Mouse (Mus musculus): Measurements from ENCODE around the gene Jade1. TPM values are rescaled to one million over a fixed set of nuclear protein-coding genes. Genes with fewer than 3 reads are reported as not detected.

Jade1 gene
- total and polyA plus RNA-seq, 2 experiments from 2014 or later = 13.9 to 16.8 TPM

DNA sequence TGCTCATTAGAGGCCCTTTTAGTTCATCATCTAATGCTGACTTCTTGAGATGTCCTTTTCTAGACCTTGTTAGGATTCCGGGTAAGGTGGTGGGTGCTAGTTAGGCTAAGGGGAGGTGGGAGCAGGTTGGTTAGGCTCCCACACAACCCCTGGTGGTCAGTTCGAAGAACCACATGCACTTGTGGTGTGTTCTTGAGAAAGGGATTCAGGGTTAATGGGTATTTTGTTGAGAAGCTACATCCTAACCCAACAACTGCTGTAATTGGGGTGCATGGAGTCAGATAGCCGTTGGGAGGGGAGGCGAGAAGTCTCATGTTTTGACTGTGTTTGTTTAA is 50.8 kb downstream of the Jade1 start:
- 90% methylated on average over 4 of the region's 4 CpGs for WGBS
- H3K9me3 ChIP-seq (replicated peaks; ENCODE audit: control insufficient read depth, low read length) = no peaks in the 10 kb centered on the region
- H3K4me3 ChIP-seq (ENCODE audit: low read depth, low read length) = no peak overlapping the region
- DNase-seq (ENCODE audit: low spot score) (no peak), ATAC-seq (ENCODE audit: insufficient read depth, low read depth) (no peak)
- H3K9ac ChIP-seq (replicated peaks; ENCODE audit: low read depth, low read length) = no peak overlapping the region
- H3K4me2 ChIP-seq (ENCODE audit: low read depth, low read length) = no peak overlapping the region
- no peaks in the 10 kb centered on the region for H3K27me3 ChIP-seq (ENCODE audit: control insufficient read depth, insufficient read depth, low read length)
- H3K4me1 ChIP-seq (ENCODE audit: control insufficient read depth, insufficient read depth) = peaks cover 23% of the 10 kb centered on the region; the same call in 1 of the 2 replicates
- H3K36me3 ChIP-seq (replicated peaks; ENCODE audit: control insufficient read depth, insufficient read depth, low read length) = peaks cover 50% of the 10 kb centered on the region
- H3K27ac ChIP-seq (ENCODE audit: low read depth) = no peak overlapping the region
- TF ChIP-seq EP300 (IDR thresholded peaks at IDR 0.05; ENCODE audit: low read depth) = no peak
- TF ChIP-seq CTCF (IDR thresholded peaks at IDR 0.05; ENCODE audit: low read depth) = peak; percentile 18; the same call in 1 of the 2 replicates

DNA sequence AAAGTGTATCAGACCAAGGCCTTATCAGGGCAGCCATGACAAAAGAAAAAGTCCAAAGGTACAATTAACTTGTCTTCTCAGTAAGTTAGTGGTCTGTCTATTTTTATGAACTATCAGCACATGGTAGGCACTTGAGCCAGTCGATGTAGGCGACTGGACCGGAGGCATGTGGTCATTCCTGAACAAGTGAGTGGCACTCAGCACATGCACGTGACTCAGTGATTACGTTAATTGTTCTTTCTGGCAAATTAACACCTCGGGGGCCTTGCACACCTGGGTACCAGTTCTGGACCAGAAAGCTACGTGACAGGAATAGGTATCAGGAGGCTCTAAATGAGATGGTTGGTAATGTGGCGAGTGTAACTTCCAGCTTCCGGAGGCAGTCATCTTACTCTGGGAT is 51.5 kb downstream of the Jade1 start:
- Histone ChIP-seq H3K9ac (replicated peaks; ENCODE audit: low read depth, low read length) (no peak overlapping the region), H3K27me3 (ENCODE audit: control insufficient read depth, insufficient read depth, low read length) (no peaks in the 10 kb centered on the region), H3K4me3 (ENCODE audit: low read depth, low read length) (no peak overlapping the region), H3K4me2 (ENCODE audit: low read depth, low read length) (no peak overlapping the region), H3K27ac (ENCODE audit: low read depth) (no peak overlapping the region), H3K9me3 (replicated peaks; ENCODE audit: control insufficient read depth, low read length) (no peaks in the 10 kb centered on the region), H3K36me3 (replicated peaks; ENCODE audit: control insufficient read depth, insufficient read depth, low read length) (peaks cover 52% of the 10 kb centered on the region), H3K4me1 (ENCODE audit: control insufficient read depth, insufficient read depth) (peaks cover 23% of the 10 kb centered on the region; the same call in 1 of the 2 replicates)
- ATAC-seq (ENCODE audit: insufficient read depth, low read depth) (0 out of 2 replicates have a peak, but pooled peaks have one; percentile 22), DNase-seq (ENCODE audit: low spot score) (no peak)
- TF ChIP-seq CTCF (IDR thresholded peaks at IDR 0.05; ENCODE audit: low read depth) = no peak
- TF ChIP-seq EP300 (IDR thresholded peaks at IDR 0.05; ENCODE audit: low read depth) = no peak
- WGBS = 43% methylated on average over 9 of the region's 9 CpGs

DNA sequence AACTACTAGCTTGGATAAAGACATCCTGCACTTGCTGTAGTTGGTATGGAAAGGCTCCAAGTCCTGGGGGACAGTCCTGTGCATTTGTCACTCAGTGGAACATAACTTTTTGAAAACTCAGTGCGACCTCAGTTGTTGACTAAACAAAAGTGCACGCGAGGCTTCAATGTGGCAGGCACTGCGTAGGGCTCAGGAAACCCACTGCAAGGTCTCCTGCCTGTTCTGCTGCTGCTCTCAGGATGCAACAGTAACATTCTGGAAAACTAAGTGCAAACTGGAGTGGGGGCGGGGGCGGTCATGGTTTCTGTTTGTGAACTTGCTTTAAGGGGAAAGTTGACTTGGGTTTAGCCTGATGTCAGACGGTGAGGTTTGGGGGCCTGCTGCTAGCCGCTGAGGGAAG is 51.9 kb downstream of the Jade1 start:
- H3K9me3 ChIP-seq (replicated peaks; ENCODE audit: control insufficient read depth, low read length) = no peaks in the 10 kb centered on the region
- no peak overlapping the region for H3K4me3 ChIP-seq (ENCODE audit: low read depth, low read length)
- H3K9ac ChIP-seq (replicated peaks; ENCODE audit: low read depth, low read length) = no peak overlapping the region
- no peak overlapping the region for H3K27ac ChIP-seq (ENCODE audit: low read depth)
- TF ChIP-seq EP300 (IDR thresholded peaks at IDR 0.05; ENCODE audit: low read depth) (no peak), CTCF (IDR thresholded peaks at IDR 0.05; ENCODE audit: low read depth) (no peak)
- H3K4me1 ChIP-seq (ENCODE audit: control insufficient read depth, insufficient read depth) = peaks cover 23% of the 10 kb centered on the region; the same call in 1 of the 2 replicates
- ATAC-seq (ENCODE audit: insufficient read depth, low read depth) (no peak), DNase-seq (ENCODE audit: low spot score) (no peak)
- WGBS = 88% methylated on average over 8 of the region's 8 CpGs
- peaks cover 56% of the 10 kb centered on the region for H3K36me3 ChIP-seq (replicated peaks; ENCODE audit: control insufficient read depth, insufficient read depth, low read length)
- H3K4me2 ChIP-seq (ENCODE audit: low read depth, low read length) = no peak overlapping the region
- no peaks in the 10 kb centered on the region for H3K27me3 ChIP-seq (ENCODE audit: control insufficient read depth, insufficient read depth, low read length)

DNA sequence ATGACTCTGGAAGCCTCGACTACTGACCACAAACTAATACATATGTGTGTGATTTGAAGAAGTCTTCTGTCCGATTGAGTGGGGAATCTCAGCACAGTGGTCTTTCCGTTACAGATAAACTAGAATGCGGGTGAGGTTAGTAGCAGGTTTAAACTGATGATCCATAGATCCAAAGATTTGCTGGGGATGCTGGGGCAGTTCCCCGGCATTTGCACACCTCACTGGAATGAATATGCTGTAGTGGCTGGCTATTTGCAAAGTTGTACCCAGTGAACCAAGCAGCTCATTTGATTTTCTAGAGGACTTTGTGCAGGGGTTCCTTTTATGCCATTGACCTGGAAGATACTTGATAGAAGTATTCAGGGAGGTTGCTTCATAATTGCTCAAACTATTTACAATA is 53.5 kb downstream of the Jade1 start:
- Histone ChIP-seq H3K4me2 (ENCODE audit: low read depth, low read length) (no peak overlapping the region), H3K27me3 (ENCODE audit: control insufficient read depth, insufficient read depth, low read length) (no peaks in the 10 kb centered on the region), H3K4me3 (ENCODE audit: low read depth, low read length) (no peak overlapping the region), H3K9me3 (replicated peaks; ENCODE audit: control insufficient read depth, low read length) (no peaks in the 10 kb centered on the region), H3K4me1 (ENCODE audit: control insufficient read depth, insufficient read depth) (peaks cover 16% of the 10 kb centered on the region; the same call in 1 of the 2 replicates), H3K27ac (ENCODE audit: low read depth) (no peak overlapping the region), H3K9ac (replicated peaks; ENCODE audit: low read depth, low read length) (no peak overlapping the region), H3K36me3 (replicated peaks; ENCODE audit: control insufficient read depth, insufficient read depth, low read length) (peaks cover 68% of the 10 kb centered on the region)
- WGBS = 92% methylated on average over 5 of the region's 5 CpGs
- TF ChIP-seq CTCF (IDR thresholded peaks at IDR 0.05; ENCODE audit: low read depth) (no peak), EP300 (IDR thresholded peaks at IDR 0.05; ENCODE audit: low read depth) (no peak)
- DNase-seq (ENCODE audit: low spot score) (no peak), ATAC-seq (ENCODE audit: insufficient read depth, low read depth) (no peak)

DNA sequence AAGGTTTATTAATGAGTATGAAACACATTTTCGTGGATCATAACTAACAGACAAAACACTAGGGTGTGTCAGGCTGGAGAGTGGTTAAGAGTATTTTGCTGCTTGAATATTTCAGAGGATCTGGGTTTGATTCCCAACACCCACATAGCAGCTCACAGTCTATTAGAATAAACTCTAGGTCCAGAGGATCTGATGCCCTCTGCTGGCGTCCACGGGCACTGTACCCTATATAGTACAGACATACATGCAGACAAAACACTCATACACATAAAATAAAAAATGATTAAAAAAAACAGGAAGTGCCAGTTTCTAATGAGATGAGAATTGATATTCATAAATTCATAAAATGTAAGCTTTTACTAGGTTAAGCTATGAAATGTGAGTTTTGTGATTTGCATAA is 56.7 kb downstream of the Jade1 start:
- WGBS = 98% methylated on average over 3 of the region's 3 CpGs
- no peak for ATAC-seq (ENCODE audit: insufficient read depth, low read depth)
- Histone ChIP-seq H3K4me2 (ENCODE audit: low read depth, low read length) (no peak overlapping the region), H3K27ac (ENCODE audit: low read depth) (no peak overlapping the region), H3K4me1 (ENCODE audit: control insufficient read depth, insufficient read depth) (no peaks in the 10 kb centered on the region), H3K9me3 (replicated peaks; ENCODE audit: control insufficient read depth, low read length) (no peaks in the 10 kb centered on the region), H3K4me3 (ENCODE audit: low read depth, low read length) (no peak overlapping the region), H3K9ac (replicated peaks; ENCODE audit: low read depth, low read length) (no peak overlapping the region), H3K36me3 (replicated peaks; ENCODE audit: control insufficient read depth, insufficient read depth, low read length) (peaks cover 65% of the 10 kb centered on the region), H3K27me3 (ENCODE audit: control insufficient read depth, insufficient read depth, low read length) (no peaks in the 10 kb centered on the region)
- no peak for DNase-seq (ENCODE audit: low spot score)
- TF ChIP-seq CTCF (IDR thresholded peaks at IDR 0.05; ENCODE audit: low read depth) (no peak), EP300 (IDR thresholded peaks at IDR 0.05; ENCODE audit: low read depth) (no peak)

DNA sequence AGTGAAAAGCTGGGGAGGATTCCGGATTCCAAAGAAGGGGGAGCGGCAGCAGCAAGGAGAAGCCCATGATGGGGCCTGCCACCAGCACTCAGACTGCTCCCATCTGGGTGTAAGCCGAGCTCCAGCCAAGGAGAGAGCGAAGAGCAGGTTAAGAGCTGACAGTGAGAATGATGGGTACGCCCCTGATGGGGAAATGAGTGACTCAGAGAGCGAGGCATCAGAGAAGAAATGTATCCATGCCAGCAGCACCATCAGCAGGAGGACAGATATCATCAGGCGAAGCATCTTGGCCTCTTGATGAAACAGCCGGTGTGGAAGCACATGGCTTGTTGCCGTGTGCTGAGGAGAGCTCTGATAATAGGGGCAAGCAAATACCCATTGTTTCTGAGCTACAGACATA is 58.2 kb downstream of the Jade1 start:
- ATAC-seq (ENCODE audit: insufficient read depth, low read depth) (no peak), DNase-seq (ENCODE audit: low spot score) (no peak)
- Histone ChIP-seq H3K4me3 (ENCODE audit: low read depth, low read length) (no peak overlapping the region), H3K9me3 (replicated peaks; ENCODE audit: control insufficient read depth, low read length) (no peaks in the 10 kb centered on the region), H3K4me2 (ENCODE audit: low read depth, low read length) (no peak overlapping the region), H3K4me1 (ENCODE audit: control insufficient read depth, insufficient read depth) (no peaks in the 10 kb centered on the region), H3K27me3 (ENCODE audit: control insufficient read depth, insufficient read depth, low read length) (no peaks in the 10 kb centered on the region), H3K36me3 (replicated peaks; ENCODE audit: control insufficient read depth, insufficient read depth, low read length) (peaks cover 62% of the 10 kb centered on the region), H3K27ac (ENCODE audit: low read depth) (no peak overlapping the region), H3K9ac (replicated peaks; ENCODE audit: low read depth, low read length) (no peak overlapping the region)
- WGBS = 81% methylated on average over 9 of the region's 9 CpGs
- no peak for TF ChIP-seq EP300 (IDR thresholded peaks at IDR 0.05; ENCODE audit: low read depth)
- TF ChIP-seq CTCF (IDR thresholded peaks at IDR 0.05; ENCODE audit: low read depth) = no peak

Data from heart, postnatal 0 days (tissue).